Mouse (Mus musculus) limb, embryonic 10.5 days (tissue): ENCODE results near the gene Cmas. TPM values are rescaled to one million over a fixed set of nuclear protein-coding genes. Genes with fewer than 3 reads are reported as not detected.

Experiments used
- DNase-seq: peaks from one replicate; pipeline ENCODE4 v3.0.0-alpha.2; 2017; ENCODE audit warnings: low spot score
- H3K27ac ChIP-seq: fragments of 300-500 bp; sonication (generic); 2 replicates; pipeline ENCODE4 v1.5.1; 2016; ENCODE audit warnings: mild to moderate bottlenecking
- H3K27me3 ChIP-seq: fragments of 300-500 bp; sonication (generic); 2 replicates; pipeline ENCODE4 v1.6.1; 2016; ENCODE audit warnings: low read depth, mild to moderate bottlenecking; ENCODE audit not compliant: poor library complexity, severe bottlenecking
- H3K36me3 ChIP-seq: fragments of 300-500 bp; sonication (generic); 2 replicates; pipeline ENCODE4 v1.6.1; 2016; ENCODE audit warnings: mild to moderate bottlenecking, moderate library complexity
- H3K4me1 ChIP-seq: fragments of 300-500 bp; sonication (generic); 2 replicates; pipeline ENCODE4 v1.6.1; 2016
- H3K4me3 ChIP-seq: fragments of 300-500 bp; sonication (generic); 2 replicates; pipeline ENCODE4 v1.5.1; 2016; ENCODE audit warnings: mild to moderate bottlenecking, moderate library complexity
- H3K9me3 ChIP-seq: fragments of 300-500 bp; sonication (generic); replicated peaks from 2 replicates; pipeline ENCODE4 v1.6.1; 2016; ENCODE audit warnings: mild to moderate bottlenecking
- WGBS: fragments of 180-500 bp; shearing (Covaris S2); methylation state at CpG from one replicate; pipeline ENCODE4 v1.1.7; 2016; 5-methylcytosine and 5-hydroxymethylcytosine counted together
- polyA plus RNA-seq: library from polyadenylated mRNA; unstranded; fragments of >200 nt; fragmentation: Nextera tagmentation; extraction: Ambion mirVana; gene quantifications from 2 replicates; pipeline ENCODE4 v1.2.1, GENCODE M21; 2016

Cmas gene
- polyA plus RNA-seq, 1 experiment from 2014 or later, result 70.4 TPM

- no peaks in the 10 kb centered on the region for H3K36me3 ChIP-seq
- 48% methylated on average over 18 of the region's 18 CpGs for WGBS
Measured at GRCm38 (mm10) chr6:142788042-142788987, 31.8 kb downstream of the Cmas start.

DNA sequence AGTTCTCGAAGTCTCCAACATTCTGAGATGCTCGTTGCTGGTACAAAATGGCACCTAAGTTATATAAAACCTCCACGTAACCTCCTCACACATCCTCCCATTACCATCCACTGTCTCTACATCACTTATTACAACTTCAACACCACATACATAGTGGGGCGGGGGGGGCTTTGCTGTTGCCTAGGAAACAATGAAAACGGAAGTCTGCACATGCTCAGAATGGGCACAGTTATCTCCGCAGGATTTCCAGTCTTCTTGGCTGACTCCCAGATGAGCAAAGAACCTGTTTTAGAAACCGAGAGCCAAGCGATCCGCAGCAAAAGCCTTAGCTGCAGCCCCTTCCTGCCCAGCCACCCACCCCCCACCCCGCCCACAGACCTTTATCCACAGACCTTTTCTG lies 33.2 kb downstream of the Cmas start:
- DNase-seq, result no peak
- H3K9me3 ChIP-seq, result no peaks in the 10 kb centered on the region
- no peak overlapping the region for H3K27ac ChIP-seq
- H3K4me1 ChIP-seq, result peaks cover 8% of the 10 kb centered on the region; the same call in 1 of the 2 replicates
- H3K27me3 ChIP-seq, result no peaks in the 10 kb centered on the region
- no peaks in the 10 kb centered on the region for H3K36me3 ChIP-seq
- no peak overlapping the region for H3K4me3 ChIP-seq
- WGBS, result 95% methylated on average over 10 of the region's 10 CpGs

More at GRCm38 (mm10) chr6:142788042-142788987, 31.8 kb downstream of the Cmas start:
- Histone ChIP-seq H3K27me3 (no peaks in the 10 kb centered on the region), H3K9me3 (no peaks in the 10 kb centered on the region), H3K4me3 (no peak overlapping the region), H3K27ac (no peak overlapping the region), H3K4me1 (peaks cover 8% of the 10 kb centered on the region; the same call in 1 of the 2 replicates)
- no peak for DNase-seq

DNA sequence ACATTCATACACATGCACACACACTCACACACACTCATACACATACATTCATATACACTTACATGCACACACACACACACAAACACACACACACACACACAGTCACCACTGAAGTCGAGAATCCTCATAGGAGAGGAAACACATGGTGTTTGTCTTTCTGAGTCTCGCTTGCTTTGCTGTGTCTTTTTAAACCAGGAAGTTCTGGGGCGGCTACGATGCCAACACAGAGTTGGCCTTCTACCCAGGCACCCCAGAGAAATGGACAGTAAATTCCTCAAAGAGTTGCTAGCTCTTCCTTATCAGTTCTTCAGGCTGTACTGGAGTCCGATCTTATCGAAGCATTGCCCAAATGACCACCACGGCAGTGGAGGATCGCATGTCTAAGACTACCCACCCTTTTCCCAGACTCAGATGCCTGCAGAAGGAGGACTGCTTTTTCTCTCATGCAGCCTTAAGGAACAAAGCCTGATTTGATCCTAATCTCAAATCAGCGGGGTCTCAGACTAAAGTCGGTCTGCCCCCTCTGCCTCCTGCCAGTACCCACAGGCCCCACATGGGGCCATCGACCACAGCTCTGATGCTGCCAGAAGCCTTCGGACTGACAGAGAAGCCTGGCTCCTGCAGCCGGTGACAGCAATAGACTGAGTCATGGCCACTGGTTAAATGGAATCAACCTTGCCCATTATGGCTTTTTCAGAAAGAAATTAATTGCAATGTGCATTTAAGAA lies 35.9 kb downstream of the Cmas start:
- H3K9me3 ChIP-seq, result no peaks in the 10 kb centered on the region
- H3K4me3 ChIP-seq, result no peak overlapping the region
- no peaks in the 10 kb centered on the region for H3K36me3 ChIP-seq
- DNase-seq, result no peak
- H3K4me1 ChIP-seq, result peaks cover 10% of the 10 kb centered on the region; the same call in 1 of the 2 replicates
- WGBS, result 70% methylated on average over 13 of the region's 13 CpGs
- no peak overlapping the region for H3K27ac ChIP-seq
- no peaks in the 10 kb centered on the region for H3K27me3 ChIP-seq

GRCm38 (mm10) chr6:142793468-142793867 lies 37.0 kb downstream of the Cmas start:
- 63% methylated on average over 7 of the region's 7 CpGs for WGBS
- peaks cover 6% of the 10 kb centered on the region; the same call in 1 of the 2 replicates for H3K4me1 ChIP-seq
- no peaks in the 10 kb centered on the region for H3K27me3 ChIP-seq
- no peaks in the 10 kb centered on the region for H3K36me3 ChIP-seq
- no peaks in the 10 kb centered on the region for H3K9me3 ChIP-seq
- no peak for DNase-seq
- H3K4me3 ChIP-seq, result no peak overlapping the region
- H3K27ac ChIP-seq, result no peak overlapping the region

DNA sequence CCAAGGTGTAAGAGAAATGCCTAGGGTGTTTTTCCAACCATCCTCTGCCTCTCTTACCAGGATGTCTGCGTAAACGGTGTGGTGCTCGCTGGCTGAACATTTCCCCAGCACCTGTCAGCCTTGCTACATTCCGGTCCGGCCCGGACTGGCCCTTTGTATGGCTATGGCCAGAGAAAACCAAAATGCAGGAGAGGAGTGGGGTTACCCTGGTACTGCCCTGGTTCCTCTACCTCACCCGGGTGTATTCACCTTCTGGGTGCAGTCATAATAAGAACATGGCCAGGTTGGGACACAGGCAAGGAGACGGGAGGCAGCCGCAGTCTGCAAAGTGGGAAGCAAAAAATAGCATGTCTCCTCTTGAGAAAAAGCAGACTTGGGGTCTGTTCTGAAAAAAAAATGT lies 38.6 kb downstream of the Cmas start:
- 92% methylated on average over 9 of the region's 9 CpGs for WGBS
- H3K27me3 ChIP-seq, result no peaks in the 10 kb centered on the region
- no peak overlapping the region for H3K27ac ChIP-seq
- no peaks in the 10 kb centered on the region for H3K9me3 ChIP-seq
- H3K36me3 ChIP-seq, result no peaks in the 10 kb centered on the region
- DNase-seq, result no peak
- H3K4me3 ChIP-seq, result no peak overlapping the region
- 0 out of 2 replicates have a peak, but pooled peaks cover 2% of the 10 kb centered on the region for H3K4me1 ChIP-seq

- WGBS, result 81% methylated on average over 15 of the region's 15 CpGs
- no peak overlapping the region for H3K4me3 ChIP-seq
- DNase-seq, result no peak
- 0 out of 2 replicates have a peak, but pooled peaks cover 2% of the 10 kb centered on the region for H3K4me1 ChIP-seq
- H3K27ac ChIP-seq, result no peak overlapping the region
- H3K9me3 ChIP-seq, result no peaks in the 10 kb centered on the region
- H3K36me3 ChIP-seq, result no peaks in the 10 kb centered on the region
- no peaks in the 10 kb centered on the region for H3K27me3 ChIP-seq
Measured at GRCm38 (mm10) chr6:142795655-142796441, 39.4 kb downstream of the Cmas start.

GRCm38 (mm10) chr6:142797996-142798395 lies 41.5 kb downstream of the Cmas start:
- no peaks in the 10 kb centered on the region for H3K27me3 ChIP-seq
- WGBS, result 88% methylated on average over 1 of the region's 1 CpGs
- H3K36me3 ChIP-seq, result no peaks in the 10 kb centered on the region
- no peak overlapping the region for H3K4me3 ChIP-seq
- H3K4me1 ChIP-seq, result peaks cover 2% of the 10 kb centered on the region; the same call in 1 of the 2 replicates
- DNase-seq, result no peak
- no peak overlapping the region for H3K27ac ChIP-seq
- H3K9me3 ChIP-seq, result no peaks in the 10 kb centered on the region

GRCm38 (mm10) chr6:142798837-142799236 lies 42.4 kb downstream of the Cmas start:
- peaks cover 2% of the 10 kb centered on the region; the same call in 1 of the 2 replicates for H3K4me1 ChIP-seq
- H3K27ac ChIP-seq, result no peak overlapping the region
- 88% methylated on average over 9 of the region's 9 CpGs for WGBS
- no peaks in the 10 kb centered on the region for H3K9me3 ChIP-seq
- no peaks in the 10 kb centered on the region for H3K36me3 ChIP-seq
- DNase-seq, result no peak
- no peak overlapping the region for H3K4me3 ChIP-seq
- H3K27me3 ChIP-seq, result no peaks in the 10 kb centered on the region

GRCm38 (mm10) chr6:142799704-142800374 lies 43.4 kb downstream of the Cmas start:
- 77% methylated on average over 7 of the region's 7 CpGs for WGBS
- no peaks in the 10 kb centered on the region for H3K36me3 ChIP-seq

GRCm38 (mm10) chr6:142801687-142802086 lies 45.2 kb downstream of the Cmas start:
- Histone ChIP-seq H3K27ac (no peak overlapping the region), H3K9me3 (no peaks in the 10 kb centered on the region), H3K4me1 (no peaks in the 10 kb centered on the region; the same call in 1 of the 2 replicates), H3K36me3 (no peaks in the 10 kb centered on the region), H3K4me3 (no peak overlapping the region), H3K27me3 (no peaks in the 10 kb centered on the region)
- no peak for DNase-seq
- 85% methylated on average over 5 of the region's 5 CpGs for WGBS

More at GRCm38 (mm10) chr6:142799704-142800374, 43.4 kb downstream of the Cmas start:
- Histone ChIP-seq H3K4me3 (no peak overlapping the region), H3K27me3 (no peaks in the 10 kb centered on the region), H3K27ac (no peak overlapping the region), H3K4me1 (peaks cover 2% of the 10 kb centered on the region; the same call in 1 of the 2 replicates), H3K9me3 (no peaks in the 10 kb centered on the region)
- no peak for DNase-seq

GRCm38 (mm10) chr6:142802617-142803525 lies 46.4 kb downstream of the Cmas start:
- H3K27me3 ChIP-seq, result no peaks in the 10 kb centered on the region
- no peaks in the 10 kb centered on the region for H3K9me3 ChIP-seq
- no peaks in the 10 kb centered on the region for H3K36me3 ChIP-seq
- no peaks in the 10 kb centered on the region; the same call in 1 of the 2 replicates for H3K4me1 ChIP-seq
- DNase-seq, result no peak
- no peak overlapping the region for H3K4me3 ChIP-seq
- no peak overlapping the region for H3K27ac ChIP-seq
- 68% methylated on average over 11 of the region's 11 CpGs for WGBS
